Mouse (Mus musculus): Measurements from ENCODE around the gene Mrpl45.

DNA sequence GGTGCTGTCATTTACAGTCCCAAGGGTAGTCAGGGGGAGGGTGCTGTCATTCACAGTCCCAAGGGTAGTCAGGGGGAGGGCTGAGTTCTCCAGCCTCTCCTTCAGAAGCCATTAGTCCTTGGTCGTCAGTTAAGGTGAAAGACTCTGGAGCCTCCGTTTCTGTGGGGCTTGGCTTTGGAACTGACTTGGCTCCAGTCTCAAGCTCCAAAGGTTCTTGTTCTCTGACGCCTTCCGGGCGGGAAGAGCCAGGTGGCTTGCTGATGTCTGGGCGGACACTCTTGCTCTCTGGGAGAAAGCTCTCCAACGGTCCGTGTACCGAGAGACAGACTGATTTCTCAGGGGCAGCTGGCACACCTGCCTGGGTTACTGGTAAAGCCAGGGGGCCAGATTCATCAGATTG is 18.9 kb downstream of the Mrpl45 start:
- TF ChIP-seq CTCF (IDR thresholded peaks at IDR 0.05; ENCODE audit: control insufficient read depth, insufficient read depth, insufficient read length) (no peak), MYOD1 (IDR thresholded peaks at IDR 0.05; ENCODE audit: control insufficient read depth, insufficient read length, low read depth) (no peak), USF1 (IDR thresholded peaks at IDR 0.05; ENCODE audit: low read depth) (no peak)

Measured in C2C12 (cell line).